Mouse (Mus musculus): ENCODE measurements around the gene Sprr2f.

Sprr2f gene

DNA sequence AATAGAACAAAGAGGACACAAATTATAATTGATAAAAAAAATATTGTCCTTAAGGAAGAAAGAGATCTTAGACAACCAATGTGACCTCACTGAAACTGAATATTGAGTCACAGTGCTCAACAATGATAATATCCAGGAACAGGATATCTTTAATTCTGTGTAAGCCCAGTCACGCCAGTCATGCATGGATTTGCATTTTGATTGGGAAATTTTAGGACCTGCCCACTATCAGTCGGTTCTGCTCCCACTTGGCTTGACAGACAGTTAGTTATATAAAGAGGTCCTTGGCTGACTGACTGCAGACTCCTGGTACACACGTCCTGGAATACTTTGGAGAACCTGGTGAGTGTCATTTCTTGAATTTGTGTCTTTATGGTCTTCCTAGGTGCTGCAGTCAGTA lies at the start of gene Sprr2f:
Gene Sprr2f, plus strand, starts transcription at position 301 of the 400 bp plus-strand sequence.
- DNase-seq, result no peak

DNA sequence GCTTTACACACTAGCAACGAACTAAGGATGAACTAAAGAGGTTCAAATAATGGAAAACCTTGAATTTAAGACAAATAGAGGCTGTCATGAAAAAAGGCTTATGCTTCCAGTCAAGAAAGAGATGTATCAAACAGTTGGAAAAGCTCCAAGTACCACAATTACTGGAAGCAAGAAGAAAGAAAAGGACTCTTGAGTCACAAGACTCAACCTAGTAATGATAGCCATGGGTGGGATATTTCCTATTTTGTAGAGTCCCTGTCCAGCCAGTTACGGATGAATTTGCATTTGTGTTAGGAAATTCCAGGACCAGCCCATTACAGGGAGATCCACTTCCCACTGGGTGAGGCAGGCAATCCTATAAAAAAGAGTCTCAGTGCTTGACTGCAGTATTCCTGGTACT lies 48.7 kb upstream of the Sprr2f start, which contains the start of gene Sprr2b:
Gene Sprr2b, plus strand, starts transcription at position 301 of the 400 bp plus-strand sequence.
- DNase-seq, result no peak

DNA sequence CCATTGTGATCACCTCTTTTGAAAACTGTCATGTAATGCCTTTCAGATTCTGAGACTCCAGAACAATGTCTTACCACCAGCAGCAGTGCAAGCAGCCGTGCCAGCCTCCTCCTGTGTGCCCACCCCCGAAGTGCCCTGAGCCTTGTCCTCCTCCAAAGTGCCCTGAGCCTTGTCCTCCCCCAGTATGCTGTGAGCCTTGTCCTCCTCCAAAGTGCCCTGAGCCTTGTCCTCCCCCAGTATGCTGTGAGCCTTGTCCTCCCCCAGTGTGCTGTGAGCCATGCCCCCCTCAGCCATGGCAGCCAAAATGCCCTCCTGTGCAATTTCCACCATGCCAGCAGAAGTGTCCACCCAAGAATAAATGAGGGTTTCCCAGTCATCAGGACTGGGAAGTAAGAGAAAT lies 47.6 kb upstream of the Sprr2f start:
- DNase-seq, result no peak

DNA sequence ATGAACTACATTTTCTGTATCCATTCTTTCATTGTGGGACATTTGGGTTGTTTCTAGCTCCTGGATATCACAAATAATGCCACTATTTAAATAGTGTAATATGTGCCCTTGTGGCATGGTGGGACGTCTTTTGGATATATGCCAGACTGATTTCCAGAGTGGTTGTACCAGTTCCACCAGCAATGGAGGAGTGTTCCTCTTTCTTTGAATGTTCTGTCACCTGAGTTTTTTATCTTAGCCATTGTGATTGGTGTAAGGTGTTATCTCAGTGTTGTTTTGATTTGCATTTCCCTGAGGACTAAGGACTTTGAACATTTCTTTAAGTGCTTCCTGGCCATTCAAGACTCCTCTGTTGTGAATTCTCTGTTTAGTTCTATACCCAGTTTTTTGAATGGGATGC lies 28.7 kb upstream of the Sprr2f start:
- DNase-seq, result no peak

DNA sequence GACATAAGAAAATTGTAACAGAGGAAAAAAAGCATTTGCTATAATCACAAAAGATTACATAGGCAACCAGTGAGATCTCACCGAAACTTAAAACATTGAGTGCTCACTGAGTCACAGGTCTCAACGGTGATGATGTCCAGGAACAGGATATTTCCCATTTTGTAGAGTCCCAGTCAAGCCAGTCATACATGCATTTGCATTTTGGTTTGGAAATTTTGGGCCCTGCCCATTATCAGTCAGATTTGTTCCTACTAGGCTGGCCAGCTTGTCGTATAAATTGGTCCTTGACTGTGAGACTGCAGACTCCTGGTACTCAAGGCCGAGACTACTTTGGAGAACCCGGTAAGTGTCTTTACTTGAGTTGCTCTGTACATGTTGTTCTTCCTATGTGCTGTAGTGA lies 26.1 kb upstream of the Sprr2f start, which contains the start of gene Sprr2d:
Gene Sprr2d, plus strand, starts transcription at position 301 of the 400 bp plus-strand sequence.
- DNase-seq, result no peak

DNA sequence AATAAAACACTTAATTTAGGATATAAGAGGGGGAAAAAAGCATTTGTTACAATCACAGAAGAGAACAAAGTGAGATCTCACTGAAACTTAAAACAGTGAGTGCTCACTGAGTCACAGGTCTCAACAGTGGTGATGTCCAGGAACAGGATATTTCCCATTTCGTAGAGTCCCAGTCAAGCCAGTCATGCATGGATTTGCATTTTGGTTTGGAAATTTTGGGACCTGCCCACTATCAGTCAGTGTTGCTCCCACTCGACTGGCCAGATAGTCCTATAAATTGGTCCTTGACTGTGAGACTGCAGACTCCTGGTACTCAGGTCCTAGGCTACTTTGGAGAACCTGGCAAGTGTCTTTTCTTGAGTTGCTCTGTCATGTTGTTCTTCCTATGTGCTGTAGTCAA lies 13.1 kb upstream of the Sprr2f start, which contains the start of gene Sprr2e:
Gene Sprr2e, plus strand, starts transcription at position 301 of the 400 bp plus-strand sequence.
- no peak for DNase-seq

DNA sequence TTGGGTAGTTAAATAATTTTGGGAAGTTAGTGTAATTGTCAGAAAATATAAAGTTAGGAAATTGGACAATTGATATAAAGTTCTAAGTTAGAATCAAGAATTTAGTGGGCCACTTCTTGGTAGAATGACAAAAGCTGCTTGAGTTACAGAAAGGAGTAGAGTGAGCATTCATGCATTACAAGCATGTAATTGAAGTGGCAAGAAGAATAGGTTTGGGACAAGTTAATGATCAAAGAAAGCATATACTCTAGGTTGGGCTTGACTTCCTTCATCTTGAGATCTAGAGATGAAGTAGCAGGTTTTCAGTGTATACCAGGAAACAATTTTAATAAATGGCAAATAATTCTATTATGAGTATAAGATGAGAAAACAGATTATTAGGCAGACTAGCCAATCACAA lies 3.4 kb upstream of the Sprr2f start:
- no peak for DNase-seq

DNA sequence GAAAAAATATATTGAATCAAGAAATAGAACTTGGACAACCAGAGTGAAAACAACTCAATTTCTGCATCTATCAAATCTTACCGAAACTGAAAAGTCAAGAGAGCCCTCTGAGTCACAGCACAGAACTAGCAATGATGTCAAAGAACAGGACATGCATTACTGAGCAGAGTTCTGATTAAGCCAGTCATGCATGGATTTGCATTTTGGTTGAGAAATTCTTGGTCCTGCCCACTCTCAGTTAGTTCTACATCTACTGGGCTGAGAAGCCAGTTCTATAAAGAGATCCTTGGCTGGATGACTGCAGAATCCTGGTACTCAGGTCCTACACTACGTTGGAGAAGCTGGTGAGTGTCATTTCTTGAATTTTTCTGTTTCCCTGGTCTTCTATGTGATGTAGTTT lies 8.6 kb downstream of the Sprr2f start:
- no peak for DNase-seq

DNA sequence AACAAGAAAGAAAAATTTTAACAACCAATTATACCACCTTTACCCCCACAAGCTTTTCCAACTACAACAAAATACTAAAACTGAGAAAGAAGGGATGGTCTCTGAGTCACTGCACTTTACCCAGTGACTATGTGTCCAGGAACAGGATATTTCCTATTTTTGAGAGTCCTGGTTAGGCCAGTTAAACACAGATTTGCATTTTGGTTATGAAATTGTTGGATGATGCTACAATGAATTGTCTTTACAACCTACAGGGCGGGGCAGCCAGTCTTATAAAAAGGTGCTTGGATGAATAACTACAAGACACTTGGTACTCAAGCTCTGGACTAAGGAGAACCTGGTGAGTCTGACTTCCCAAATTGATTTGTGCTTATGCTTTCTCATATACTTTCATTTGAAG lies 20.4 kb downstream of the Sprr2f start, which contains the start of gene Sprr2h:
Gene Sprr2h, plus strand, starts transcription at position 301 of the 400 bp plus-strand sequence.
- no peak for DNase-seq

DNA sequence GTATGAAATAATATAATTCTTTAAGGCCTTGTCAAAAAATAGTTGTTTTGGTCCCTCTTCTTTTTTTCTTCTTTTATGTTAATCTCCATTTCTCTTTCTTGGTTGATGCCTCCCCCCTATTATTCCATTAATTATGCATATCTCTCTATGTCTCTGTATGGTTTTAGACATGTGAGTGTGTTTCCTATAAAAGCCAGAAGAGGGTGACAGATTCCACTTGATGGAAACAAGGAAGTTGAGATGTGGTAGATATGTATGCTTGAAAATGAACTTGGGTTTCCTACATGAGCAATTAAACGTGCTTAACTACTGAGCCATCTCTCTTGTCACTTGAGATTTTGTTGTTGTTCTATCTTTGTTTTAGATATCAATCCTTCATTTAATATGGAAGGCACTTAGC lies 29.3 kb downstream of the Sprr2f start:
- DNase-seq, result no peak

DNA sequence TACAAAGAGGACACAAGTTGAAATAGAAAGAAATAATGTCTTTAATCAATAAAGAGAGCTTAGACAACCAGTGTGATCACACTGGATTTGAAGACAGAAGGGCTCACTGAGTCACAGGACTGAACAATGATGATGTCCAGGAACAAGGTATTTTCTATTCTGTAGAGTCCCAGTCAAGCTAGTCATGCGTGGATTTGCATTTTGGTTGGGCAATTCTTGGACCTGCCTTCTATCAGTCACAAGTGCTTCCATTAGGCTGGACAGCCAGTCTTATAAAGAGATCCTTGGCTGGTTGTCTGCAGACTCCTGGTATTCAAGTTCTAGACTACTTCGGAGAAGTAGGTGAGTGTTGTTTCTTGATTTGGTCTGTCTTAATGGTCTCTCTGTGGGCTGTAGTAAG lies 42.7 kb downstream of the Sprr2f start, which contains the start of gene Sprr2i:
Gene Sprr2i, plus strand, starts transcription at position 301 of the 400 bp plus-strand sequence.
- DNase-seq, result no peak

Measured in cerebellum, adult 18-20 months (tissue).